Mouse (Mus musculus): Measurements from ENCODE around the gene Slc32a1.

DNA sequence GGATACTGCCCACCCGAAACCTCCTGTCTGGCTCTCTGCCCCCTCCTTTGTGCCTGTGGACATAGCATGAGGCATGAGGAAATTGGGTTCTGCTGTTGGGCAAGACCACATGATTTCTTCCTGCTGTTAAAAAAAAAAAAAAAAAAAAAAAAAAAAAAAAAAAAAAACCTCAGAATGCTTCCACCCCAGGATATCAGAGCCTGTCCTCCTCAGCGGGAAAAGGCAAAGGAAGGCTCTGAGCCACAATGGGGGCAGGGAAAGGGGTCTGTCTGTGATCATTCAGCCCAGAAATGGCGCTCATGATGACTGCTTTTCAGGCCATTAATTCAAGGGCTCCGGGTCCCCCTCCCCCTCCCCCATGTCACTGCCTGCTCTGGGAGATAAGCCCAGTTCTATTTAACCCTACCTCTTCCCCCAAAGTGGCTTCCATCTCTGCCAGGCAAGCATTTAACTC, 4.0 kb upstream of the Slc32a1 start:
- TF ChIP-seq CTCF (conservative IDR thresholded peaks at IDR 0.05; ENCODE audit: low read length) (no peak), NANOG (IDR thresholded peaks at IDR 0.05; ENCODE audit: borderline replicate concordance, low read length) (no peak), POU5F1 (IDR thresholded peaks at IDR 0.05; ENCODE audit: borderline replicate concordance, low read length) (no peak)
